Mouse (Mus musculus): ENCODE results near the gene Gm11214.

- TF ChIP-seq CTCF (IDR thresholded peaks at IDR 0.05; ENCODE audit: low read depth) (no peak), EP300 (IDR thresholded peaks at IDR 0.05; ENCODE audit: low read depth) (no peak)
Measured at GRCm38 (mm10) chr4:63683716-63684115, 20.5 kb upstream of the Gm11214 start.
